Mouse (Mus musculus) G1E (cell line): ENCODE measurements around the gene Pdlim4. TPM values are rescaled to one million over a fixed set of nuclear protein-coding genes. Genes with fewer than 3 reads are reported as not detected.
A peak's percentile ranks its signal among the peaks of the same experiment; 100 is the strongest.

Experiments used
- ATAC-seq: 2 replicates; pipeline ENCODE4 v1.8.0; 2016; ENCODE audit warnings: mild to moderate bottlenecking; ENCODE audit not compliant: insufficient number of reproducible peaks, poor library complexity, low FRiP score, severe bottlenecking; ENCODE audit errors: extremely low read depth
- DNase-seq: peaks from one replicate; pipeline ENCODE4 v3.0.0; 2012; ENCODE audit warnings: low spot score
- H3K27me3 ChIP-seq: 2 replicates; pipeline ENCODE4 v1.6.1; 2012; ENCODE audit warnings: mild to moderate bottlenecking, low read length, inconsistent platforms; ENCODE audit not compliant: insufficient read depth
- H3K36me3 ChIP-seq: replicated peaks from 2 replicates; pipeline ENCODE3; 2012; ENCODE audit warnings: mild to moderate bottlenecking, inconsistent platforms
- H3K4me1 ChIP-seq: 2 replicates; pipeline ENCODE4 v1.6.1; 2012; ENCODE audit warnings: low read depth, low read length, inconsistent platforms, mixed read lengths; ENCODE audit not compliant: insufficient read depth
- H3K4me3 ChIP-seq: 2 replicates; pipeline ENCODE4 v1.5.1; 2012; ENCODE audit warnings: low read depth, mild to moderate bottlenecking, inconsistent platforms, low read length, moderate library complexity, mixed read lengths
- H3K9me3 ChIP-seq: replicated peaks from 2 replicates; pipeline ENCODE4 v1.6.1; 2012; ENCODE audit warnings: inconsistent platforms
- CTCF ChIP-seq: IDR thresholded peaks from 2 replicates; pipeline ENCODE4 v1.5.1; 2012; ENCODE audit warnings: low read depth, low read length, inconsistent platforms, mixed read lengths
- GATA1 ChIP-seq: IDR thresholded peaks from 2 replicates; pipeline ENCODE4 v1.6.1; 2012; ENCODE audit warnings: borderline replicate concordance, low read length, inconsistent platforms, mixed read lengths
- GATA2 ChIP-seq: IDR thresholded peaks from 2 replicates; pipeline ENCODE4 v1.6.1; 2012; ENCODE audit warnings: low read depth, low read length, inconsistent platforms, borderline replicate concordance
- POLR2AphosphoS5 ChIP-seq: IDR thresholded peaks from 2 replicates; pipeline ENCODE4 v1.6.1; 2012; ENCODE audit warnings: low read depth, low read length, inconsistent platforms; ENCODE audit not compliant: insufficient replicate concordance
- TAL1 ChIP-seq: conservative IDR thresholded peaks from 2 replicates; pipeline ENCODE4 v1.6.1; 2012; ENCODE audit warnings: low read depth, low read length, inconsistent platforms, mixed read lengths
- polyA plus RNA-seq: library from polyadenylated mRNA; stranded (reverse); fragments of >175 nt; gene quantifications from 2 replicates; pipeline ENCODE4 v1.2.3, GENCODE M21; 2012
- total RNA-seq, 2 experiments: library from RNA; stranded (forward) in 1 of 2; stranded (reverse) in 1 of 2; fragments of 200-1000 nt in 1 of 2; fragments of >200 nt in 1 of 2; fragmentation: Nextera tagmentation in 1 of 2; gene quantifications; 2 replicates each; pipeline ENCODE4 v1.2.3; 2014 to 2017

Pdlim4 gene
- total and polyA plus RNA-seq, 3 experiments: 0.27 TPM; not detected in 2

DNA sequence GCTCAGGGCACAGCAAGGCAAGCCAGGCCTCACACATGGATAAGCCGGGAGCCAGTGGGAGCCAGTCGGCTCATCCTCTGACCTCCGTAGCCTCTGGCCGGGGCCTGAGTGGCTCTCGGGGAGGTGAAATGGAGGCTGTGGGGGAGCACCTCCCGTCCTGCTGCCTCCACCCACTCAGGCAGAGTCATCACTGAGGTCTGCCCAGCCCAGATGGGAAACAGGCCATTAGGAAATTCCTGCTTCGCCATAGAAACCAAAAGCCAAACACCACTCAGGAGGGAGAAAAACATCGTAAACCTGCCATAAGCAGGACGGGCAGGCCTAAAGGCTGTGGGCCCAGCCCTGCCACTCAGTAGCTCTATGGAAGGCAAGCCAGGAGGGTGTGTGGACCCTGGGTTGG lies 8.5 kb downstream of the Pdlim4 start:
- peaks cover 28% of the 10 kb centered on the region for H3K27me3 ChIP-seq

DNA sequence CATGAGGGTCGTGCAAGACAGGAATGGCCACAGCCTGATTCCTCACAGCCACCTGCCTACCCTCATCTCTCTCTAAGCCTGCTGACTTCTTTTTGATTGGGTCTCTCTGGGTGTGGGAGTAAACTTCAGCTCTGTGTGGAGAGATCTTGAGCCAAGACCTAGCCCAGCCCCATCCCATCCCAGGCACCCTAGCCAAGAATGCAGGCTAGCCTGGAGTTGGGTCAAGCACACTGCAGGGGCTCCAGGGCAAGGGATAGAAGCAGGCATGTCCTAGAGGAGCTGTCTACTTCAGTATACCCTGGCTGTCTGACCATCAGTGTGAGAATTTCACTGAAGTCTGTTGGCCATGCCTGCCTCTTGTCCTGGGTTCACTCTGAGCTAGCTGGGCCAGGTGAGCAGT lies 9.3 kb downstream of the Pdlim4 start:
- no peaks in the 10 kb centered on the region for H3K9me3 ChIP-seq
- H3K4me1 ChIP-seq: no peaks in the 10 kb centered on the region; the same call in 1 of the 2 replicates
- no peak for TF ChIP-seq GATA1
- TF ChIP-seq TAL1: no peak
- no peak for TF ChIP-seq GATA2
- TF ChIP-seq POLR2AphosphoS5: no peak
- no peak for TF ChIP-seq CTCF
- no peaks in the 10 kb centered on the region for H3K36me3 ChIP-seq
- no peak for DNase-seq
- ATAC-seq: no peak
- H3K27me3 ChIP-seq: peaks cover 30% of the 10 kb centered on the region
- H3K4me3 ChIP-seq: no peak overlapping the region

More for the DNA sequence above, 8.5 kb downstream of the Pdlim4 start:
- ATAC-seq (no peak), DNase-seq (no peak)
- H3K36me3 ChIP-seq: no peaks in the 10 kb centered on the region
- TF ChIP-seq GATA2 (no peak), TAL1 (no peak), POLR2AphosphoS5 (no peak), CTCF (no peak), GATA1 (no peak)
- H3K4me1 ChIP-seq: no peaks in the 10 kb centered on the region; the same call in 1 of the 2 replicates
- H3K4me3 ChIP-seq: no peak overlapping the region
- no peaks in the 10 kb centered on the region for H3K9me3 ChIP-seq

DNA sequence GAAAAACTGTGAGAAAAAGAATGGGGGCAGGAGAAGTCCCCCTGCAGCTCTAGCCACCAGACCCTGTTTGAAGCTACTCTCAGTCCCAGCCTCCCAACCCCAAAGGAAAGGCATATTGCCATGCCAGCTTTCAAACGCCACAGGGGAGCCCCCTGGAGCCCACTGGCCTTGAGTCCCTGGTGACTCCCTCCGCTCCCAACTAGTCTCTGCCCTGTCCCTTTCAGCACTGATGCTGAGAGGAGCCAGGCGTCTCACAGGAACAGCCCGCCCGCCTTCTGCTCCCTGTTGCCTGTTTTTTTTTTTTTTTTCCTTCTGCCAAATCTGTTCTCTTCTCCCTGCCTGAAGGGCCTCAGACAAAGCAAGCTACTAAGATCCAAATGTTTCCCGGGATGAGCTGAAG lies 10.2 kb downstream of the Pdlim4 start:
- H3K9me3 ChIP-seq: no peaks in the 10 kb centered on the region
- H3K4me1 ChIP-seq: no peaks in the 10 kb centered on the region; the same call in 1 of the 2 replicates
- H3K27me3 ChIP-seq: peaks cover 24% of the 10 kb centered on the region
- H3K4me3 ChIP-seq: no peak overlapping the region
- no peak for DNase-seq
- no peaks in the 10 kb centered on the region for H3K36me3 ChIP-seq
- ATAC-seq: no peak
- TF ChIP-seq TAL1: no peak
- TF ChIP-seq GATA1: no peak
- no peak for TF ChIP-seq CTCF
- no peak for TF ChIP-seq GATA2
- TF ChIP-seq POLR2AphosphoS5: no peak

DNA sequence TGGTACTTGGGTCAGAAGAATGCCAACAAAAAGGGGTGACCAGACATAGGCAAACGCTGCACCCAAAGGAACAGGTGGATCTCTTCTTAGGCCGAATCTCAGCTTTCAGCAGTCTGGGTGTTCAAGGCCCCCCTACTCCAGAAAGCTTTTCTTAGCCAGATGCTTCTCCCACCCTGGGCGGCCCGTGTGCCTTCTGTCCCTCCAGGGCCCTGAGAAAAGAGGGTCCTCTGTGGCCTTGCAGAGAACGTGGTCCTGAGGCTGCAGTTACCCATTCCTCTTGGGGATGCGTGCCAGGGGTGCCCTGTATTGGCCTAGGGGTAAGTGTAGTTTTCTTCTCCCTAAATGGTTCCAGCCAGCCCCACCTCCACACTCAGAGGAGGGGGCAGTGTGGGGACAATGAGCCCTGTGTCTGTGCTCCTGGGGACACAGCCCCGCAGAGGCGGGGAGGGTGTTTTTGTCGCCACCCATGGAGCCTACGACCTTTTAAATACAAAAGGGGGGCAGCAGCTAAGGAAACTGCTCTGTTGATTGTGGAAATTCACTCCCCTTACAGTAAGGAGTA lies 10.7 kb downstream of the Pdlim4 start:
- ATAC-seq (no peak), DNase-seq (no peak)
- Histone ChIP-seq H3K9me3 (no peaks in the 10 kb centered on the region), H3K4me3 (no peak overlapping the region), H3K4me1 (no peaks in the 10 kb centered on the region), H3K36me3 (no peaks in the 10 kb centered on the region), H3K27me3 (peaks cover 20% of the 10 kb centered on the region; the same call in 1 of the 2 replicates)
- TF ChIP-seq GATA2: no peak
- TF ChIP-seq TAL1: no peak
- TF ChIP-seq POLR2AphosphoS5: no peak
- no peak for TF ChIP-seq GATA1
- no peak for TF ChIP-seq CTCF

DNA sequence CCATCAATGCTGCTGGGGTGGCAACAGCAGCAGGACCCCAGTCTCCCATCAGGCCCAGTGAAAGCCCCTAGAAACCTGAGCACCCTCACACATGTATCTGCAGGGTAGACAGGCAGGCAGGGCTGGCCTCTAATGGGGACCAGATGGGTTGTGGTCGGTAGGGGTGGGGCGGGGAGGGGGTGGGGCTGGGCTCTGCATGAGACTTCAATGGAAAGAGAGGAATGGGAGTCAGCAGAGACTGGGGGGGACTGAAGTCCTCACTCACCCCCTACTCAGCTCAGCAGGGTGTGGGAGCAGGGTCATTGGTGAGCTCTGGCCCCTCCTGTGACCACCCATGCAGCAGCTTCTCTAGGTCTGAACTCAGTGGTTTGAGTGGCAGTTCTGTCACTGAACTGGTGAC lies 11.4 kb downstream of the Pdlim4 start:
- no peak for ATAC-seq
- Histone ChIP-seq H3K9me3 (no peaks in the 10 kb centered on the region), H3K4me3 (no peak overlapping the region), H3K4me1 (no peaks in the 10 kb centered on the region), H3K27me3 (peaks cover 20% of the 10 kb centered on the region; the same call in 1 of the 2 replicates), H3K36me3 (no peaks in the 10 kb centered on the region)
- no peak for DNase-seq
- TF ChIP-seq CTCF: no peak

DNA sequence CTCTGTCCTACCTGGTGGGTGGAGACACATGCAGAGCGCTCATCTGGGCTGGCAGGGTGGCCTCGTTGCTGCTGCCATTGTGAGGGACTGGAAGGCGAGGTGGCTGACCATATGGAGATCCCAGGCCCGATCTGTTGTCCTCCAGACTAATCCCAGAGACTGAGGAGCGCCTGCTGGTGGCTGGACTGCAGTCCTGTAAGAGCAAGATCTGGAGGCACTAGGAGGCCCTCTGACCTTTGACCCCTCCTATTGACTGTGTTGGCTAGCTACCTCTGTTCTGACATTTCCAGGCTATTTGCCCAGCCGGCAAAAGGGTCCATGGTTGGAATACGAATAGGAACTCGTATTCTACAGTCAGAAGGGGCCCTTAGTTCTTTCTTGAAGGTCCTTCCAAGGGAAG lies 12.7 kb downstream of the Pdlim4 start:
- Histone ChIP-seq H3K36me3 (no peaks in the 10 kb centered on the region), H3K9me3 (no peaks in the 10 kb centered on the region), H3K27me3 (peaks cover 25% of the 10 kb centered on the region; the same call in 1 of the 2 replicates), H3K4me3 (no peak overlapping the region), H3K4me1 (no peaks in the 10 kb centered on the region)
- TF ChIP-seq GATA1 (no peak), GATA2 (no peak), CTCF (no peak), POLR2AphosphoS5 (no peak), TAL1 (no peak)
- ATAC-seq (no peak), DNase-seq (no peak)

DNA sequence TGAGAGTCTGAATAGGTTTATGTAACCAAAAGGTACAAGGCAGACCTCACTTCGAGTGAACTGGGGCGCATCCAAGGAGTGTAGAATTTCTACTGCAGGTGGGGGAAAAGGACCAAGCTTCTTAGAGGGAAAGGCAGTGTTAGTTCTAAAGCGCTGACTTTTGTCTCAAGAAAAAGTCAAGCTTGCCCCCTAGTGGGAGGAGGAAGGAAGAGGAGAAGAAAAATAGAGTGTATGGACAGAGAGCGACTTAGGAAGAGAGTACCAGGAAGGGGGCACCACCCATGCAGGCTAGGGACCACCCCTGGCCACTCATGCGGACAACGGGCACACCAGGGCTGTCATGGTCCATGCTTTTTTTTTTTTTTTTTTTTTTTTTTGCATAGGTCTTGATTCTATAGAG lies 14.6 kb downstream of the Pdlim4 start:
- Histone ChIP-seq H3K36me3 (no peaks in the 10 kb centered on the region), H3K4me1 (no peaks in the 10 kb centered on the region), H3K4me3 (no peak overlapping the region), H3K9me3 (no peaks in the 10 kb centered on the region), H3K27me3 (peaks cover 26% of the 10 kb centered on the region; the same call in 1 of the 2 replicates)
- TF ChIP-seq TAL1 (no peak), GATA2 (no peak), POLR2AphosphoS5 (no peak), CTCF (no peak), GATA1 (no peak)
- no peak for ATAC-seq
- peak; percentile 24 for DNase-seq
